Mouse (Mus musculus): ENCODE data around the gene Mylk2. TPM values are rescaled to one million over a fixed set of nuclear protein-coding genes. Genes with fewer than 3 reads are reported as not detected.

Gene Mylk2
- polyA plus RNA-seq, 1 experiment: not detected

DNA sequence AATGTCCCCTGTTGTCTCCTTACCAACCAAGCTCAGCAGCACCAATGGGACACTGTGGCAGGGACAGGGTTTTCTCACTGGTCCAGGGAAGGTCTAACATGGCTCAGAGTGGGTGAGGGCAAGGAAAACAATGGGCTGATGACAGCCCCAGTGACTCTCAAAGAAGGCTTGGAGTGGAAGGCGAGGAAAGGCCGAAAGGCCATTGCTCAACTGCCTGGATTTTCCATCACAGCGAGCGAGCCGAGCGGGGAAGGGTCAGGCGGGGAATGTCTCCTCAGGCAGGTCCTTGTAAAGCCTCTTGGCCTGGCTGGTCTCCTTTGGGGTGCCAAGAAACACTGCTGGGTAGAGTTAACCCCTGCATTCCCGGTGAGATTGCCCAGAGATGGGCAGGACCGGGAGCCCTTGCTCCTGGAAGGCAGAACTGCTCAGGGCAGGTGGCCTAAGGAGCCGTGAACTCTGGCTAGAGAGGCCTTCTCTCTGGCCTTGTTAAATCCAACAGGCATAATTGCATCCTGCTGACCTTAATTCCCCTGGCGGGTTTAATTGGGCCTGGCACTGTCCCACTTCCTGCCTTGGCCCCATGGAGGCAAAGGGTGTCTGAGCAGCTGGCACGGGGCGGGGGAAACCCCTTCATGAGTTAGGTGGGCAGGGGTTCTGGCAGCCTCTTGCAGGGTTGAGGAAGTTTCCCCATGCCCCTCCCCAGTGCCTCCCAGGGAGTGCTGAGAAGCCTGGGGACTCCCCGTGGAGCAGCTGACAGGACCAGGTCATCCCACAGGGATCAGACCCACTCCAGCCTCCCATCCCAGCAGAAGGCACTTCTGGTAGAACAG is 3.8 kb upstream of the Mylk2 start:
- TF ChIP-seq TAL1 (IDR thresholded peaks at IDR 0.05; ENCODE audit: low read length) (no peak), GATA1 (IDR thresholded peaks at IDR 0.05; ENCODE audit: low read length) (no peak)
- H3K4me1 ChIP-seq (ENCODE audit: control insufficient read depth): no peaks in the 10 kb centered on the region
- H3K27me3 ChIP-seq (ENCODE audit: control insufficient read depth): peaks cover 25% of the 10 kb centered on the region
- no peak overlapping the region for H3K4me3 ChIP-seq (replicated peaks)
- H3K9me3 ChIP-seq (ENCODE audit: control insufficient read depth, low read length): no peaks in the 10 kb centered on the region
- no peaks in the 10 kb centered on the region for H3K36me3 ChIP-seq (ENCODE audit: control insufficient read depth)

GRCm38 (mm10) chr2:152909848-152910247 is 1.3 kb upstream of the Mylk2 start:
- TF ChIP-seq GATA1 (IDR thresholded peaks at IDR 0.05; ENCODE audit: low read length): no peak
- no peak for TF ChIP-seq TAL1 (IDR thresholded peaks at IDR 0.05; ENCODE audit: low read length)
- H3K36me3 ChIP-seq (ENCODE audit: control insufficient read depth): no peaks in the 10 kb centered on the region
- H3K9me3 ChIP-seq (ENCODE audit: control insufficient read depth, low read length): no peaks in the 10 kb centered on the region
- no peak overlapping the region for H3K4me3 ChIP-seq (replicated peaks)
- peaks cover 43% of the 10 kb centered on the region for H3K27me3 ChIP-seq (ENCODE audit: control insufficient read depth)
- peaks cover 9% of the 10 kb centered on the region for H3K4me1 ChIP-seq (ENCODE audit: control insufficient read depth)

GRCm38 (mm10) chr2:152911432-152911831 is 280 bp downstream of the Mylk2 start:
- Histone ChIP-seq H3K4me1 (ENCODE audit: control insufficient read depth) (peaks cover 11% of the 10 kb centered on the region), H3K27me3 (ENCODE audit: control insufficient read depth) (peaks cover 46% of the 10 kb centered on the region), H3K9me3 (ENCODE audit: control insufficient read depth, low read length) (no peaks in the 10 kb centered on the region), H3K36me3 (ENCODE audit: control insufficient read depth) (no peaks in the 10 kb centered on the region), H3K4me3 (replicated peaks) (no peak overlapping the region)
- TF ChIP-seq TAL1 (IDR thresholded peaks at IDR 0.05; ENCODE audit: low read length): no peak
- TF ChIP-seq GATA1 (IDR thresholded peaks at IDR 0.05; ENCODE audit: low read length): no peak

DNA sequence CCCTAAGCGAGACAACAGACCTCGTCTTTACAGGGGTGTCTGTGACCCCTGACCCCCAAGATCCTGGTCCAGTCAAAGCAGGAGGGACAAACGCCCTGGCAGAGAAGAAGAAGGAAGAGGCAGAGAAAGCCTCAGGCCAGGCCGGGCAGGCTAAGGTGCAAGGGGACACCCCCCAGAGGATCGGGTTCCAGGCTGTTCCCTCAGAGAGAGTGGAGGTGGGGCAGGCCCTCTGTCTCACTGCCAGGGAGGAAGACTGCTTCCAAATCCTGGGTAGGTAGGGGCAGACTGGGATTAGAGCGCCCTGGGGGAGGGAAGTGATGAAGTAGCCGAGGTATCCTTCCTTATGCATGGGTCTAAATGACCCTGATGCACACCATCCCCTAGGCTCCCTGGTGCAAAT is 2.3 kb downstream of the Mylk2 start:
- peaks cover 50% of the 10 kb centered on the region for H3K27me3 ChIP-seq (ENCODE audit: control insufficient read depth)
- TF ChIP-seq GATA1 (IDR thresholded peaks at IDR 0.05; ENCODE audit: low read length) (no peak), TAL1 (IDR thresholded peaks at IDR 0.05; ENCODE audit: low read length) (no peak)
- H3K36me3 ChIP-seq (ENCODE audit: control insufficient read depth): no peaks in the 10 kb centered on the region
- H3K9me3 ChIP-seq (ENCODE audit: control insufficient read depth, low read length): no peaks in the 10 kb centered on the region
- peaks cover 11% of the 10 kb centered on the region for H3K4me1 ChIP-seq (ENCODE audit: control insufficient read depth)
- H3K4me3 ChIP-seq (replicated peaks): no peak overlapping the region

DNA sequence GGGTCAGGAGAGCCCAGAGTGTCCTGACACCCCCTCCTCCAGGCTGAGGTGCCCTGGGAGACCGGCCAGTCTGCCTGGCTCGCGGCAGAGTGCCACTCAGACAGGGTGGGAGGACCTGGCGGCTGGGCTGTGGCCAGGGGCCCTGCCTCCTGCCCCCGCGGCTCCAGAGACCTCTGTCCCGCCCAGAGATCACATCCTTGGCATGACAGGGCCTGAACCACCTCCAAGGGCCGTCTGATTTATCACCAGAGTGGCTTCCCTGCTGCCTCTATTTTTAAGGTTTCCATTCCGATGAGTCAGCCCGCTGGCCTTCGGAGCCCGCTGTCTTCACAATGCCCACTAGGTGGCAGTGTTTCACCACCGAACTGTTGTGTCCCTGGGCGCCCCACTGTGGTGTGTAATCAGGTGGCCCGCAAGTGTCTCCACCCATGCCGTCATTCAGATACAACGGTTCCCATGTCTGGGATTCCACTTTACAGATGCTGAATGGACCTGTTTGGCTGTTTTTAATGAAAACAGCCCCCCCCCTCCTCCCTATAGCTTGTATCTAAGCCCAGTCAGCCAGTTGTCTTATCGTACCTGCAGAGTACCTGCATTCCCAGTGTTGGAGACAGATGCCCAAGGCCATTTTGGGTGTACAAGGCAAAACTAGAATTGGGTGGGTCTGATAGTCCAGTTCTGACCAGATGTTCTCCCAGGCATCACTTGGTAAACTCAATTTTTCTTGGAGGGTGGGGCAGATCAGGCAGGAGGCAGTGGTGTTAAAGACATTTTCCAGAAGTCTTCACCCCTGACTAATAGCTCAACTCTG is 3.4 kb downstream of the Mylk2 start:
- H3K36me3 ChIP-seq (ENCODE audit: control insufficient read depth): no peaks in the 10 kb centered on the region
- TF ChIP-seq GATA1 (IDR thresholded peaks at IDR 0.05; ENCODE audit: low read length) (no peak), TAL1 (IDR thresholded peaks at IDR 0.05; ENCODE audit: low read length) (no peak)
- H3K9me3 ChIP-seq (ENCODE audit: control insufficient read depth, low read length): no peaks in the 10 kb centered on the region
- peaks cover 14% of the 10 kb centered on the region for H3K4me1 ChIP-seq (ENCODE audit: control insufficient read depth)
- H3K27me3 ChIP-seq (ENCODE audit: control insufficient read depth): peaks cover 49% of the 10 kb centered on the region
- no peak overlapping the region for H3K4me3 ChIP-seq (replicated peaks)

GRCm38 (mm10) chr2:152915453-152915852 is 4.3 kb downstream of the Mylk2 start:
- TF ChIP-seq TAL1 (IDR thresholded peaks at IDR 0.05; ENCODE audit: low read length) (no peak), GATA1 (IDR thresholded peaks at IDR 0.05; ENCODE audit: low read length) (no peak)
- Histone ChIP-seq H3K4me3 (replicated peaks) (no peak overlapping the region), H3K4me1 (ENCODE audit: control insufficient read depth) (peaks cover 14% of the 10 kb centered on the region), H3K9me3 (ENCODE audit: control insufficient read depth, low read length) (no peaks in the 10 kb centered on the region), H3K27me3 (ENCODE audit: control insufficient read depth) (peaks cover 43% of the 10 kb centered on the region), H3K36me3 (ENCODE audit: control insufficient read depth) (no peaks in the 10 kb centered on the region)

DNA sequence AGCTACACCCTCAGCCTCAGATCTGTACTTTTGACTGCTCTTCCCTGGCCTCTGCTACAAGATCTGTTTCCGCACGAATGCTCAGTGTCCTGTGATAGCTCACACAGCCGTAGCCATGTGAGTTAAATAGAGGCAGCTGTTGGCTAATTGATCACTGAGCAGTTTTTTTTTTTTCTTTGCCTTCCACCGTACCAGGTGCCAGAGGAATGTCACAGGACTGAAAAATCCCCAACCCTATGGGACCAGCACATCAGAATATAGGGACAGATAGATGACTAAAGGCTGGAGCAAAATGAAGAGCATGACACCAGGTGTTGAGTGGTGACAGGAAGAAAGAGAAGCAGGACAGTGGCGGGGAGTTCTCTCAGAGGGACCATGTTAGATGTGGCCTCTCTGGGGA is 5.0 kb downstream of the Mylk2 start:
- no peaks in the 10 kb centered on the region for H3K36me3 ChIP-seq (ENCODE audit: control insufficient read depth)
- peaks cover 14% of the 10 kb centered on the region for H3K4me1 ChIP-seq (ENCODE audit: control insufficient read depth)
- H3K9me3 ChIP-seq (ENCODE audit: control insufficient read depth, low read length): no peaks in the 10 kb centered on the region
- no peak for TF ChIP-seq TAL1 (IDR thresholded peaks at IDR 0.05; ENCODE audit: low read length)
- TF ChIP-seq GATA1 (IDR thresholded peaks at IDR 0.05; ENCODE audit: low read length): no peak
- no peak overlapping the region for H3K4me3 ChIP-seq (replicated peaks)
- H3K27me3 ChIP-seq (ENCODE audit: control insufficient read depth): peaks cover 37% of the 10 kb centered on the region

DNA sequence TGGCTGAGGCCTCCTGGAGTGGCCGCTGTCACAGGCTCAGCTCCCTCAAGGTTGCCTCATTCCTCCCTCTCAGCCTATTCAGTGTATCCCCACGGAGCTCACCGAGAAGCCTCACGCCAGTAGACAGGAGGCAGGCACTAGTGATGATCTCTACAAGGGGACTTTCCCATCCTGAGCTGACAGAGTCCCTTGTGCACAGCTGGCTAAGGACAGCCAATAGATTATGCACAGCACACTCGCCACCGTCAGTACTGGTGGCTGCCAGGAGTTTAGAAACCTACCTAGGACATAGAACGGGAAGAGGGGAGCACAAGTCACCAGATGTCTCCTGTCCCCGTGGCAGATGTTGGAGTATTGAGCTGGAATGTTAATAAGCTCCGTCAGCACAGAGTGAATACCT is 6.5 kb downstream of the Mylk2 start:
- no peaks in the 10 kb centered on the region for H3K9me3 ChIP-seq (ENCODE audit: control insufficient read depth, low read length)
- no peaks in the 10 kb centered on the region for H3K36me3 ChIP-seq (ENCODE audit: control insufficient read depth)
- H3K4me1 ChIP-seq (ENCODE audit: control insufficient read depth): peaks cover 14% of the 10 kb centered on the region
- H3K27me3 ChIP-seq (ENCODE audit: control insufficient read depth): peaks cover 21% of the 10 kb centered on the region
- TF ChIP-seq TAL1 (IDR thresholded peaks at IDR 0.05; ENCODE audit: low read length) (no peak), GATA1 (IDR thresholded peaks at IDR 0.05; ENCODE audit: low read length) (no peak)
- no peak overlapping the region for H3K4me3 ChIP-seq (replicated peaks)

DNA sequence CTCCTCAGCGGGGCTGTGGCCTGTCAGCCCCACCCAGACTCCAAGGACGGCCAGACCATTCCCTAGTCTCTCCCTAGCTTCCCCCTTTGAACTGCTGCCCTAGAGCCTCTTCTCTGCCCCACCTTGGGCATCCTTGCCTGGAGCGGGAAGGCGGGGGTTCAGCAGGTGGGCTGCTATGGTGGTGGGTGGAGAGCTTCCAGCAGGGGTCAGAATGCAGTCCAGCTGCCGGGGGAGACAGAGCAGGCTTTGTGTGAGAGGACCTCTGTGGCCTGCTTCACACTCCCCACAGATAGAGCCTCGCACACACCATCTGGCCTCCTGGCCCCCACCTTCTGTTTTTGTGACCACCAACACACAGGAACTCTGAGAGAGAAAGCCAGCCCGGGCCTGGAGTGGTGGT is 11.2 kb downstream of the Mylk2 start:
- H3K9me3 ChIP-seq (ENCODE audit: control insufficient read depth, low read length): no peaks in the 10 kb centered on the region
- H3K4me3 ChIP-seq (replicated peaks): no peak overlapping the region
- H3K4me1 ChIP-seq (ENCODE audit: control insufficient read depth): peaks cover 3% of the 10 kb centered on the region; the same call in 1 of the 2 replicates
- no peaks in the 10 kb centered on the region for H3K36me3 ChIP-seq (ENCODE audit: control insufficient read depth)
- TF ChIP-seq GATA1 (IDR thresholded peaks at IDR 0.05; ENCODE audit: low read length): no peak
- H3K27me3 ChIP-seq (ENCODE audit: control insufficient read depth): peaks cover 2% of the 10 kb centered on the region; the same call in 1 of the 2 replicates
